Mouse (Mus musculus) thymus, adult 2 months (tissue): ENCODE results near the gene Olfr623. TPM values are rescaled to one million over a fixed set of nuclear protein-coding genes. Genes with fewer than 3 reads are reported as not detected.

Source experiments
- DNase-seq: peaks from one replicate; pipeline ENCODE4 v3.0.0; 2021
- H3K27ac ChIP-seq: fragments of 200-500 bp; 2 replicates; pipeline ENCODE4 v1.5.1; 2012; ENCODE audit warnings: low read length, control low read depth; ENCODE audit not compliant: control insufficient read depth, insufficient read depth
- H3K27me3 ChIP-seq: fragments of 200-500 bp; 2 replicates; pipeline ENCODE4 v1.6.1; 2012; ENCODE audit warnings: mild to moderate bottlenecking, low read length, moderate library complexity, mixed read lengths; ENCODE audit not compliant: control insufficient read depth, insufficient read depth
- H3K36me3 ChIP-seq: fragments of 200-500 bp; 2 replicates; pipeline ENCODE4 v1.6.1; 2012; ENCODE audit warnings: mild to moderate bottlenecking, low read length, moderate library complexity; ENCODE audit not compliant: control insufficient read depth, insufficient read depth
- H3K4me1 ChIP-seq: fragments of 200-500 bp; replicated peaks from 2 replicates; pipeline ENCODE4 v1.6.1; 2012; ENCODE audit warnings: low read length; ENCODE audit not compliant: control insufficient read depth, insufficient read depth
- H3K4me3 ChIP-seq: fragments of 200-500 bp; 2 replicates; pipeline ENCODE4 v1.5.1; 2012; ENCODE audit warnings: mild to moderate bottlenecking, low read length, control low read depth, moderate library complexity; ENCODE audit not compliant: control insufficient read depth, insufficient read depth
- CTCF ChIP-seq: fragments of 200-500 bp; IDR thresholded peaks from 2 replicates; pipeline ENCODE4 v1.5.1; 2012; ENCODE audit warnings: mild to moderate bottlenecking, control low read depth, low read length, moderate library complexity, borderline replicate concordance; ENCODE audit not compliant: control insufficient read depth, poor library complexity, insufficient read depth; ENCODE audit errors: extremely low read depth
- POLR2A ChIP-seq: fragments of 200-500 bp; IDR thresholded peaks from 2 replicates; pipeline ENCODE4 v1.6.1; 2012; ENCODE audit warnings: mild to moderate bottlenecking, low read length, control low read depth, moderate library complexity; ENCODE audit not compliant: control insufficient read depth, poor library complexity, insufficient read depth; ENCODE audit errors: extremely low read depth
- WGBS: fragments of 180-500 bp; shearing (Covaris S2); methylation state at CpG from one replicate; pipeline ENCODE4 v1.1.7; 2018; 5-methylcytosine and 5-hydroxymethylcytosine counted together
- polyA plus RNA-seq: library from polyadenylated mRNA; depleted of rRNA; stranded (reverse); fragments of >200 nt; gene quantifications from 2 replicates; pipeline ENCODE4 v1.2.3, GENCODE M21; 2012; rRNA removed

Gene Olfr623
- not detected in 2 replicates for polyA plus RNA-seq

- TF ChIP-seq CTCF (no peak), POLR2A (no peak)
- Histone ChIP-seq H3K27me3 (no peaks in the 10 kb centered on the region), H3K4me1 (no peaks in the 10 kb centered on the region), H3K36me3 (no peaks in the 10 kb centered on the region), H3K27ac (no peak within 1 kb of the TSS), H3K4me3 (no peak within 1 kb of the TSS)
- no peak for DNase-seq
Observed at GRCm38 (mm10) chr7:103663598-103663997, at the start of gene Olfr623. Olfr623 (minus strand) TSS chr7:103663698.

GRCm38 (mm10) chr7:103712024-103712423 is 48.5 kb upstream of the Olfr623 start:
- H3K36me3 ChIP-seq = no peaks in the 10 kb centered on the region
- H3K27ac ChIP-seq = no peak overlapping the region
- no peak for DNase-seq
- no peaks in the 10 kb centered on the region for H3K4me1 ChIP-seq
- H3K27me3 ChIP-seq = no peaks in the 10 kb centered on the region
- no peak overlapping the region for H3K4me3 ChIP-seq
- WGBS = 45% methylated on average over 2 of the region's 2 CpGs
- no peak for TF ChIP-seq CTCF
- TF ChIP-seq POLR2A = no peak

GRCm38 (mm10) chr7:103699469-103699868 is 36.0 kb upstream of the Olfr623 start:
- 96% methylated on average over 4 of the region's 4 CpGs for WGBS
- H3K36me3 ChIP-seq = no peaks in the 10 kb centered on the region
- H3K27me3 ChIP-seq = no peaks in the 10 kb centered on the region
- no peaks in the 10 kb centered on the region for H3K4me1 ChIP-seq
- no peak for DNase-seq
- no peak for TF ChIP-seq POLR2A
- TF ChIP-seq CTCF = no peak
- no peak overlapping the region for H3K27ac ChIP-seq
- H3K4me3 ChIP-seq = no peak overlapping the region

- no peak for TF ChIP-seq CTCF
- no peak for TF ChIP-seq POLR2A
- Histone ChIP-seq H3K36me3 (no peaks in the 10 kb centered on the region), H3K27me3 (no peaks in the 10 kb centered on the region), H3K27ac (no peak within 1 kb of the TSS), H3K4me1 (no peaks in the 10 kb centered on the region), H3K4me3 (no peak within 1 kb of the TSS)
- no peak for DNase-seq
Observed at GRCm38 (mm10) chr7:103682420-103682819, 18.9 kb upstream of the Olfr623 start, which contains the start of gene Olfr625-ps1. Olfr625-ps1 (plus strand) TSS chr7:103682720.

DNA sequence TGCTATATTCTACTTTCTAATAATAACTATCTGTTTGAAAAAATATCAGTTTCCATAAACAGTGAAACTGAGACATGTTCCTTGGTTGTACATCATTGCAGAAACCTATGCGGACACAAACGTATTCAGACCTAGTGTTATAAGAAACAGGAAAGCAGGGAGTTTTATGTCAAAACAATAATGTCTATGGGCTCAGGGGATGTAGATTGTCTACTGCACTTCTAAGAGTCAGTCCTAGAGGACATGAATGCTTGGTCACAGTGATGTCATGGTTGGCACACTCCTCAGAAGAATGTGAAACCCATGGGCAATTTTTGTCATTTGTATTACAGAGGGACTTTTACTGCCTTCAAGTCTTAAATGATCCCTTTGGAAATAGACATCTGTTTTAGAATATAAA is 7.6 kb upstream of the Olfr623 start, which contains the start of gene Olfr624:
Gene Olfr624, minus strand, starts transcription at position 101 of the 400 bp plus-strand sequence.
- Histone ChIP-seq H3K4me1 (no peaks in the 10 kb centered on the region), H3K4me3 (no peak within 1 kb of the TSS), H3K27ac (no peak within 1 kb of the TSS), H3K36me3 (no peaks in the 10 kb centered on the region), H3K27me3 (no peaks in the 10 kb centered on the region)
- WGBS = 92% methylated on average over 2 of the region's 2 CpGs
- TF ChIP-seq POLR2A (no peak), CTCF (no peak)
- no peak for DNase-seq

- Histone ChIP-seq H3K36me3 (no peaks in the 10 kb centered on the region), H3K27me3 (no peaks in the 10 kb centered on the region), H3K4me1 (no peaks in the 10 kb centered on the region), H3K27ac (no peak overlapping the region), H3K4me3 (no peak overlapping the region)
- no peak for TF ChIP-seq POLR2A
- no peak for TF ChIP-seq CTCF
- no peak for DNase-seq
- WGBS = 94% methylated on average over 4 of the region's 4 CpGs
Observed at GRCm38 (mm10) chr7:103644070-103644469, 19.4 kb downstream of the Olfr623 start.

GRCm38 (mm10) chr7:103642602-103643001 is 20.9 kb downstream of the Olfr623 start, which contains the start of gene Olfr622:
Olfr622 (minus strand) TSS chr7:103642702.
- H3K4me1 ChIP-seq = no peaks in the 10 kb centered on the region
- H3K27me3 ChIP-seq = no peaks in the 10 kb centered on the region
- TF ChIP-seq CTCF (no peak), POLR2A (no peak)
- no peak within 1 kb of the TSS for H3K4me3 ChIP-seq
- 92% methylated on average over 1 of the region's 1 CpGs for WGBS
- no peak within 1 kb of the TSS for H3K27ac ChIP-seq
- DNase-seq = no peak
- H3K36me3 ChIP-seq = no peaks in the 10 kb centered on the region
